Comparison of ENCODE assay signal across 16 mouse cellular contexts in the genomic region with DNA sequence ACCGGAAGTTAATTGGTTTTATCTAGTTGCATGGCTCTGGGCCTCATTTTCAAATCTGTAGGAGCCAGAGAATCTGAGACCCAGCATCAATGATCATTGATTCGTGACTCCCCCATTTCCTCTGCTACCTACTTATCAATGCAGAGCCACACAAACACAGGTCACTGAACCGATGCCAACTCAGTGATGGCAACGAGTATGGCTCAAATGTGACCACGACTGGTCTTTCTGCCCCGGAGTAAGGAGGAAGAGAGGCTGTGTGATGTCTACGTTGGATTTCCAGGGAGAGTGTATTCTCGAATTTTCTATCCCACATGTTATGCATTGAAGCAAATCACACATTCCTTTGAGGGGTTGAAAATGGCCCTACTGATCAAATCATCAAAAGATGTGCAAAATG. TPM values are rescaled to one million over a fixed set of nuclear protein-coding genes. Genes with fewer than 3 reads are reported as not detected.
A peak's percentile ranks its signal among the peaks of the same experiment; 100 is the strongest.
DNase-seq lines count a peak whose midpoint lies in the region; ATAC-seq and TF ChIP-seq lines count a peak whose summit lies in the region.
"Had no signal": no experiment of that assay in that cellular context is flagged by ENCODE, and none has a peak within 500 bp of the region (broad histone marks: within the 10 kb centered on the region; RNA-seq: fewer than 3 reads in every experiment).

No protein-coding gene starts in this region.

- TF ChIP-seq POLR2A in cortical plate, adult 2 months (IDR thresholded peaks at IDR 0.05; ENCODE audit: extremely low read depth, insufficient read depth, low read length) = no peak

- no peak for ATAC-seq in heart, embryonic 13.5 days (ENCODE audit: extremely low read depth, insufficient number of reproducible peaks, low FRiP score, low TSS enrichment)
- ATAC-seq in neural tube, embryonic 13.5 days (ENCODE audit: low read depth) = no peak
- ATAC-seq in intestine, embryonic 16.5 days = no peak
- ATAC-seq: intestine, embryonic 15.5 days had no signal

- H3K4me3 ChIP-seq in heart, embryonic 13.5 days = peak overlapping the region; percentile 58; the same call in 1 of the 2 replicates
- H3K4me3 ChIP-seq in neural tube, embryonic 13.5 days = peak overlapping the region; percentile 46; the same call in 1 of the 2 replicates
- H3K4me3 ChIP-seq in cortical plate, adult 2 months (ENCODE audit: insufficient read depth, low read length) = peak overlapping the region; percentile 46
- H3K4me3 ChIP-seq in intestine, embryonic 16.5 days (ENCODE audit: low read length) = no peak overlapping the region
- H3K4me3 ChIP-seq: intestine, embryonic 15.5 days; lung, embryonic 15.5 days had no signal

- 78% methylated on average over 8 of the region's 8 CpGs for WGBS in heart, embryonic 13.5 days
- WGBS in neural tube, embryonic 13.5 days = 82% methylated on average over 8 of the region's 8 CpGs
- WGBS in intestine, embryonic 16.5 days = 78% methylated on average over 8 of the region's 8 CpGs

- no peak for DNase-seq in heart, postnatal 36 days
- no peak for DNase-seq in neural tube, embryonic 10.5 days (ENCODE audit: extremely low spot score, low spot score)
- DNase-seq in adrenal gland, postnatal 36 days = no peak
- DNase-seq: B cell, adult 2 months; gastrocnemius, postnatal 10 days; heart, postnatal 10 days; thymus, postnatal 36 days had no signal

- peaks cover 25% of the 10 kb centered on the region for H3K4me1 ChIP-seq in heart, embryonic 13.5 days
- peaks cover 21% of the 10 kb centered on the region for H3K4me1 ChIP-seq in neural tube, embryonic 13.5 days (replicated peaks)
- peaks cover 5% of the 10 kb centered on the region for H3K4me1 ChIP-seq in cortical plate, adult 2 months (ENCODE audit: control insufficient read depth, insufficient read depth, low read length)
- no peaks in the 10 kb centered on the region for H3K4me1 ChIP-seq in intestine, embryonic 16.5 days (ENCODE audit: control insufficient read depth, insufficient read depth, low read length)

- peaks cover 41% of the 10 kb centered on the region for H3K27me3 ChIP-seq in heart, embryonic 13.5 days (replicated peaks)
- H3K27me3 ChIP-seq in neural tube, embryonic 13.5 days = peaks cover 30% of the 10 kb centered on the region
- H3K27me3 ChIP-seq in intestine, embryonic 16.5 days (replicated peaks; ENCODE audit: control insufficient read depth, insufficient read depth, low read length) = peaks cover 12% of the 10 kb centered on the region; the same call in 1 of the 2 replicates

- no peak overlapping the region for H3K9ac ChIP-seq in heart, embryonic 13.5 days
- H3K9ac ChIP-seq in neural tube, embryonic 13.5 days = no peak overlapping the region
- no peak overlapping the region for H3K9ac ChIP-seq in intestine, embryonic 16.5 days (ENCODE audit: low read depth, low read length)
- H3K9ac ChIP-seq: intestine, embryonic 15.5 days; lung, embryonic 15.5 days had no signal

- no peak for TF ChIP-seq CTCF in cortical plate, adult 2 months (IDR thresholded peaks at IDR 0.05; ENCODE audit: extremely low read depth, insufficient read depth, low read length)

- intact Hi-C loops in heart, postnatal 36 days (cut with DNase I) = no loop called here

- H3K9me3 ChIP-seq in heart, embryonic 13.5 days = no peaks in the 10 kb centered on the region
- H3K9me3 ChIP-seq in neural tube, embryonic 13.5 days = no peaks in the 10 kb centered on the region
- no peaks in the 10 kb centered on the region for H3K9me3 ChIP-seq in intestine, embryonic 16.5 days (ENCODE audit: control insufficient read depth, low read length)
- H3K9me3 ChIP-seq: intestine, embryonic 15.5 days; lung, embryonic 15.5 days had no signal

- peak overlapping the region; percentile 91; the same call in 1 of the 2 replicates for H3K4me2 ChIP-seq in heart, embryonic 13.5 days
- peak overlapping the region; percentile 72 for H3K4me2 ChIP-seq in neural tube, embryonic 13.5 days
- no peak overlapping the region for H3K4me2 ChIP-seq in intestine, embryonic 16.5 days (ENCODE audit: low read depth, low read length)

- no peak overlapping the region for H3K27ac ChIP-seq in heart, embryonic 13.5 days (replicated peaks)
- H3K27ac ChIP-seq in neural tube, embryonic 13.5 days (replicated peaks) = no peak overlapping the region
- peak overlapping the region; percentile 85; the same call in 1 of the 2 replicates for H3K27ac ChIP-seq in cortical plate, adult 2 months (ENCODE audit: insufficient read depth, low read length)
- H3K27ac ChIP-seq in intestine, embryonic 16.5 days (ENCODE audit: low read length) = no peak overlapping the region
- H3K27ac ChIP-seq: intestine, embryonic 15.5 days; kidney, postnatal 0 days; lung, embryonic 15.5 days had no signal

- no peaks in the 10 kb centered on the region for H3K36me3 ChIP-seq in heart, embryonic 13.5 days
- no peaks in the 10 kb centered on the region for H3K36me3 ChIP-seq in neural tube, embryonic 13.5 days
- no peaks in the 10 kb centered on the region for H3K36me3 ChIP-seq in intestine, embryonic 16.5 days (ENCODE audit: control insufficient read depth, insufficient read depth, low read length)
- H3K36me3 ChIP-seq: intestine, embryonic 15.5 days; lung, embryonic 15.5 days had no signal

RNA-seq across cellular contexts. Expression of gene Vsnl1, which starts 2.0 kb away (rescaled TPM):
- 10.4 and 10.7 TPM in 2 replicates for polyA plus RNA-seq in heart, embryonic 13.5 days (2015; fragmentation: Nextera tagmentation; extraction: Ambion mirVana)
- under 1 TPM; 0.33 to 0.43 TPM for total RNA-seq in heart, postnatal 36 days (2021)
- 30.0 and 37.0 TPM in 2 replicates for polyA plus RNA-seq in neural tube, embryonic 13.5 days (2015; fragmentation: Nextera tagmentation; extraction: Ambion mirVana)
- polyA plus RNA-seq in cortical plate, adult 2 months (2012; rRNA removed) = 586 and 603 TPM in 2 replicates
- 0.50 and 0.61 TPM in 2 replicates for polyA plus RNA-seq in intestine, embryonic 16.5 days (2015; fragmentation: Nextera tagmentation; extraction: Ambion mirVana)
- 10 to 100 TPM; 32.4 to 53.0 TPM for total RNA-seq in adrenal gland, postnatal 36 days (2021)
- total RNA-seq: liver, adult 2 months had no signal
- polyA plus RNA-seq: liver, adult 2 months had no signal

RNA-seq across cellular contexts. Expression of gene Rad51ap2, which starts 21.4 kb away (rescaled TPM):
- 0.21 and 0.28 TPM in 2 replicates for polyA plus RNA-seq in heart, embryonic 13.5 days (2015; fragmentation: Nextera tagmentation; extraction: Ambion mirVana)
- total RNA-seq in heart, postnatal 36 days (2021) = not detected
- polyA plus RNA-seq in neural tube, embryonic 13.5 days (2015; fragmentation: Nextera tagmentation; extraction: Ambion mirVana) = 0.15 and 0.20 TPM in 2 replicates
- 1.2 TPM in 2 replicates for polyA plus RNA-seq in cortical plate, adult 2 months (2012; rRNA removed)
- 0.06 and 0.13 TPM in 2 replicates for polyA plus RNA-seq in intestine, embryonic 16.5 days (2015; fragmentation: Nextera tagmentation; extraction: Ambion mirVana)
- total RNA-seq in adrenal gland, postnatal 36 days (2021) = under 1 TPM; 0.10 to 0.20 TPM
- total RNA-seq: heart, adult 8-10 months; heart, postnatal 10 days; liver, adult 2 months had no signal
- polyA plus RNA-seq: liver, adult 2 months had no signal

Comparison
In these comparisons a context has a peak if more than half of its experiments do, and no peak if none do; other contexts are left out.
1. RNA of gene Vsnl1, which starts 2.0 kb away (polyA plus RNA-seq): 586 to 603 TPM in cortical plate, adult 2 months; 30.0 to 37.0 TPM in neural tube, embryonic 13.5 days, 10.4 to 10.7 TPM in heart, embryonic 13.5 days and 0.50 to 0.61 TPM in intestine, embryonic 16.5 days; every median in the first group is over 10 times any median in the second.